Mouse (Mus musculus) forebrain, embryonic 13.5 days (tissue): ENCODE measurements around the gene Ino80b. TPM values are rescaled to one million over a fixed set of nuclear protein-coding genes. Genes with fewer than 3 reads are reported as not detected.

Experiments used
- ATAC-seq: fragments of 200-750 bp; cut with Nextera tagmentation; 2 replicates; pipeline ENCODE4 v1.8.0; 2017
- H3K27ac ChIP-seq: fragments of 300-500 bp; sonication (generic); 2 replicates; pipeline ENCODE4 v1.5.1; 2015; ENCODE audit warnings: inconsistent platforms, mild to moderate bottlenecking, moderate library complexity
- H3K27me3 ChIP-seq: fragments of 300-500 bp; sonication (generic); 2 replicates; pipeline ENCODE4 v1.6.1; 2015; ENCODE audit warnings: mild to moderate bottlenecking, inconsistent platforms
- H3K36me3 ChIP-seq: fragments of 300-500 bp; sonication (generic); 2 replicates; pipeline ENCODE4 v1.6.1; 2015; ENCODE audit warnings: mild to moderate bottlenecking, inconsistent platforms; ENCODE audit not compliant: poor library complexity, severe bottlenecking
- H3K4me1 ChIP-seq: fragments of 300-500 bp; sonication (generic); 2 replicates; pipeline ENCODE4 v1.6.1; 2015; ENCODE audit warnings: inconsistent platforms
- H3K4me2 ChIP-seq: fragments of 300-500 bp; sonication (generic); 2 replicates; pipeline ENCODE4 v1.6.1; 2015; ENCODE audit warnings: inconsistent platforms, mild to moderate bottlenecking, moderate library complexity
- H3K4me3 ChIP-seq: fragments of 300-500 bp; sonication (generic); 2 replicates; pipeline ENCODE4 v1.5.1; 2015; ENCODE audit warnings: mild to moderate bottlenecking, inconsistent platforms
- H3K9ac ChIP-seq: fragments of 300-500 bp; sonication (generic); 2 replicates; pipeline ENCODE4 v1.6.1; 2015; ENCODE audit warnings: mild to moderate bottlenecking, inconsistent platforms
- H3K9me3 ChIP-seq: fragments of 300-500 bp; sonication (generic); replicated peaks from 2 replicates; pipeline ENCODE4 v1.6.1; 2016; ENCODE audit warnings: inconsistent platforms
- WGBS: fragments of 180-500 bp; shearing (Covaris S2); methylation state at CpG from one replicate; pipeline ENCODE4 v1.1.7; 2015; 5-methylcytosine and 5-hydroxymethylcytosine counted together
- polyA plus RNA-seq: library from polyadenylated mRNA; unstranded; fragments of >200 nt; fragmentation: Nextera tagmentation; extraction: Ambion mirVana; gene quantifications from 2 replicates; pipeline ENCODE4 v1.2.1, GENCODE M21; 2015

Ino80b gene
- polyA plus RNA-seq, 1 experiment from 2014 or later: 13.2 TPM

DNA sequence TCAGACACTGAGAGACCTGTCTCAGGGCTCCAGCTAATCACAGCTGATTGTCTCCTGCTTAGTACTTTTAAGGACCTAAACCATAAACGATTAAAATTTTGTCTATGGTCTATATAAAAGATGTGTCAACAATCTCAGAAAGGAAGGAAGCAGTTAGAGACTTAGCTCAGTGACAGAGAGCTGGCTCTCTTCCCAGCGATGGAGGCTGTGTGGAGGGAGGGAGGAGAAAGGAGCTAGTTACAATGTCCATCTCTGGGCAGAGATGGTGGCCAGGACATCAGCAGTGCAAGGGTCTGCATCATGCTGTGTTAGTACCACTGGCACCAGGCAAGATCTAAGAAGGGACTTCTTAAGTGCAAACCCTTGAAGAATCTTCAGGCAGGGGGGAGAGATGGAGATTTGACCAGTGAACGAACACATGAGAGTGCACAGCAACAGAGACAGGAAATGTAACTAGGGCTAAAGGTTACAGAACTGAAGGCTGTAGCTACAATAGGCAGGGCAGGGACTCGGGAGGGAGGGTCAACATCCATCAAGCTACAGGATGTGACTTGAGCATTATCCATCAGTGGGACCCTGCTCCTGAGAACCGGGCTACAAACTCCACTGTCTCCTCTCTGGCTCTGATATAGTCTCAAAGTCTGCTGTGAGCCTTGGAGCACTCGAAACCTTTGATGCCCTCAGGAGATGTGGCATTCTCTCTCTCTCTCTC lies 32.7 kb downstream of the Ino80b start:
- no peak for ATAC-seq
- no peak overlapping the region for H3K9ac ChIP-seq
- H3K36me3 ChIP-seq: no peaks in the 10 kb centered on the region
- 53% methylated on average over 6 of the region's 6 CpGs for WGBS
- H3K9me3 ChIP-seq: no peaks in the 10 kb centered on the region
- peaks cover 58% of the 10 kb centered on the region for H3K27me3 ChIP-seq
- H3K4me2 ChIP-seq: no peak overlapping the region
- no peak overlapping the region for H3K27ac ChIP-seq
- H3K4me1 ChIP-seq: no peaks in the 10 kb centered on the region; the same call in 1 of the 2 replicates
- no peak overlapping the region for H3K4me3 ChIP-seq

DNA sequence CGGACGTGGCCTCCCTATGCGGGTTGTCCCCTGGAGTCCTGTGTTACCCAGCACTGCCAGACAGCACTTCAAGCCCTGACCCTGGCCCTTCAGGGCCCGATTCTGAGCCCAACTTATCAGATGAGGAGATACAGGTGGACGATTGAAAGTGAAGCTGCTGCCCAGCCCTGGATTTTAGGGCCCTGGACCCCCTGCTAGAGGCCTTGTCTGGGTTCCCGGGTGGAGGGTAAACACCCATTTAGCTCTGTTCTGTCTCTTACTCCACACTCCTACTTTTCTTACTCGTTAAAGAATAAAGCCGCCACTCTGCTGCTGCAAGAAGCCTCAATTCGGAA lies 37.3 kb downstream of the Ino80b start:
- no peak for ATAC-seq
- Histone ChIP-seq H3K4me3 (peak overlapping the region; percentile 14; the same call in 1 of the 2 replicates), H3K36me3 (no peaks in the 10 kb centered on the region), H3K4me2 (peak overlapping the region; percentile 24; the same call in 1 of the 2 replicates), H3K9ac (no peak overlapping the region), H3K9me3 (no peaks in the 10 kb centered on the region), H3K27me3 (peaks cover 94% of the 10 kb centered on the region), H3K27ac (no peak overlapping the region), H3K4me1 (peaks cover 6% of the 10 kb centered on the region; the same call in 1 of the 2 replicates)
- WGBS: 4% methylated on average over 9 of the region's 9 CpGs

DNA sequence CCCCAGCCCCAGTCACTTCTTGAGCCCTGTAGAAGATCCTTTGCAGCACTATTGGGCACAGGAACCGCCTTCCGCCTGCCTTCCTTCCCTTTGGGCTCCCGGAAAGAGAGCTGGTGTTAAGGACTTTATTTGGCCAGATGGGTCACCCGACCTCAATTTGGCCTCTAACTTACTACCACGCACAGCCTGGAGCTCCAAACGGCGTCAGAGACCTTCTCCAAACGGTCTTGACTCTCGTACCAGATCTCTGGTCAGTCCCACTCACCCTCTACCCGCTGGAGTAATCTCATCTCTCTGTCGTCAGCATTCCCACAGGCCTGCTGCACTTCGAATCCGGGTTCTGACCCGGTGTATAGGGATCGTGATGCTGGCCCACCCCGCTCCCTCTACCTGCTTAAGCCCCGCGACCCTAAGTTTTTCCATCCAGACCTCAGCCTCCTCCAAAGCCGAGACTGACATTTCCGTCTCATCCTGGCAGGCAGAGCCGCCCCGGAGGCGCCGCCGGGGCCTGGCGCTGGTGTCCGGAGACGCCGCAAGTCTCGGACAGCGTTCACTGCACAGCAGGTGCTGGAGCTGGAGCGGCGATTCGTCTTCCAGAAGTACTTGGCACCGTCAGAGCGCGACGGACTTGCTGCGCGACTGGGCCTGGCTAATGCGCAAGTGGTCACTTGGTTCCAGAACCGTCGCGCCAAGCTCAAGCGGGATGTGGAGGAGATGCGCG lies 37.9 kb downstream of the Ino80b start:
- no peak for ATAC-seq

DNA sequence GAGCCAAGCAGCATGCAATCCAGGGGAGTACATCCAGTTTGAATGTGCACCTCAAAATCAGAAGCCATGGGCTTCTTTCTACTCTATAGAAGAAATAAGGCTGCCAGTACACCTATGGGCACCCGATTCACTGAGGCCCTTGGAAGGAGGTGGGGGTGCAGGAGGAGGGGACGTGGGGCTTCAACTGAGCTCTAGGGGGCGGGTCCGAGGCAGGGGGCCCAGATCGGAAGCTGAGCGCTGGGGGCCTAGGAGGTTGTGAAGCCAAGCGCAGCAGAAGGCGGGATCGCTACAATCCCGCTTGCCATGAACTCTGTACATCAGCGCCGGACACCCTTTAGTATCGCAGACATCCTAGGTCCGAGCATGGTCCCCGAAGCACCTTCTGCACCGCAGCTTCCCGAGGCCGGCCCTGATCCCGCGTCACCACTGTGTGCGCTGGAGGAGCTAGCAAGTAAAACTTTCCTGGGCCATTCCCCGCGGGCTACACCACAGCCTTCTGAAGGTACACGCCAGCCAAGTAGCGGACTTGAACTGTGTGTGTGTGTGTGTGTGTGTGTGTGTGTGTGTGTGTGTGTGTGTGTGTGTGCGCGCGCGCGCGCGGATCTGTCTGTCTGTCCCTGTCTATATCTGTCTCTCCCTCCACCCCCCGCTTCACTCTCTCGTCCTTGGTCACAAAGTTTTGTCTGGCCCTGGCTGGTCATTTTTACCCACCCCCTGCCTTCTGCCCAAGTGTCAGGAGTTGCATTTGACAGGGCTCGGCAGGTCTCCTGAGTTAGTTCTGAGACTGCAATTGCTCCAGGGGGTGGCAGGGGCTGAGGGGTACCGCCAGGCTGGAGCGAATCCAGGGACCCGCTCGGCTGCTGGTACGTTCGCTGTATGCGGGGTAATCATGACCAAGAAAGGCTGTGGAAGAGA lies 38.9 kb downstream of the Ino80b start, which contains the start of gene Lbx2:
TSS of gene Lbx2 (plus strand) at position 247 of the 915 bp plus-strand sequence.
- Histone ChIP-seq H3K4me3 (0 out of 2 replicates have a peak within 1 kb of the TSS, but pooled peaks have one; percentile 4), H3K36me3 (peaks cover 14% of the 10 kb centered on the region; the same call in 1 of the 2 replicates), H3K4me2 (peak within 1 kb of the TSS; percentile 5; the same call in 1 of the 2 replicates), H3K4me1 (peaks cover 6% of the 10 kb centered on the region; the same call in 1 of the 2 replicates), H3K27ac (no peak within 1 kb of the TSS), H3K27me3 (peaks cover 88% of the 10 kb centered on the region), H3K9me3 (no peaks in the 10 kb centered on the region), H3K9ac (0 out of 2 replicates have a peak within 1 kb of the TSS, but pooled peaks have one; percentile 16)
- no peak for ATAC-seq
- 2% methylated on average over 42 of the region's 42 CpGs for WGBS

More for the DNA sequence above, 37.9 kb downstream of the Ino80b start:
- Histone ChIP-seq H3K4me1 (peaks cover 6% of the 10 kb centered on the region; the same call in 1 of the 2 replicates), H3K36me3 (0 out of 2 replicates have a peak, but pooled peaks cover 4% of the 10 kb centered on the region), H3K9ac (no peak overlapping the region), H3K4me2 (peak overlapping the region; percentile 24), H3K27me3 (peaks cover 94% of the 10 kb centered on the region), H3K27ac (no peak overlapping the region), H3K4me3 (peak overlapping the region; percentile 14; the same call in 1 of the 2 replicates), H3K9me3 (no peaks in the 10 kb centered on the region)
- WGBS: under 1% methylated on average over 47 of the region's 47 CpGs

- H3K4me2 ChIP-seq: no peak overlapping the region
- 5% methylated on average over 6 of the region's 6 CpGs for WGBS
- peaks cover 71% of the 10 kb centered on the region for H3K27me3 ChIP-seq
- peaks cover 12% of the 10 kb centered on the region for H3K4me1 ChIP-seq
- H3K36me3 ChIP-seq: peaks cover 29% of the 10 kb centered on the region
- ATAC-seq: no peak
- H3K9me3 ChIP-seq: no peaks in the 10 kb centered on the region
- no peak overlapping the region for H3K27ac ChIP-seq
- no peak overlapping the region for H3K4me3 ChIP-seq
- no peak overlapping the region for H3K9ac ChIP-seq
These were observed 40.8 kb downstream of the Ino80b start for GRCm38 (mm10) chr6:83084477-83084876.

DNA sequence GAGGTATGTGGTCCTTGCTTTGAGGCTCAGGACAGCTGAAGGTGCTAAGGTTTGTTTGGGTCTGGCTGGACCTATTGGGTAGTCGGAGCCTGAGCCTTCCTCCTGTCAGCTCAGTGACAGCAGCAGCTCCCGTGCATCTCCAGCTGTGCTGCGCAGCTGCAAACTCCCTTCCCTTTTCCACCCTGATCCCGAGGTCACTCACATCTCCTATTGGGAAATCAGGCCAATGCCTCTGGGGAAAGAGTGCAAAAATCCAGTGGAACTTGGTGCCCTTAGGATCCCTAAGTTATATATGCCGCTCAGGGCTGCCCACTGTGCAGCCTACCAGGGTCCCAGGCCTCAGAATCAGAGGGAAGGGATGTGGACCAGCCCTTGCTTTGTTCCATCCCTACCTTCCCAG lies 41.7 kb downstream of the Ino80b start:
- no peak overlapping the region for H3K4me3 ChIP-seq
- no peak for ATAC-seq
- no peak overlapping the region for H3K9ac ChIP-seq
- H3K36me3 ChIP-seq: peaks cover 29% of the 10 kb centered on the region
- 5% methylated on average over 5 of the region's 5 CpGs for WGBS
- H3K27me3 ChIP-seq: peaks cover 63% of the 10 kb centered on the region
- no peak overlapping the region for H3K4me2 ChIP-seq
- no peaks in the 10 kb centered on the region for H3K9me3 ChIP-seq
- no peak overlapping the region for H3K27ac ChIP-seq
- peaks cover 19% of the 10 kb centered on the region for H3K4me1 ChIP-seq

- no peaks in the 10 kb centered on the region for H3K9me3 ChIP-seq
- no peak overlapping the region for H3K4me3 ChIP-seq
- no peak overlapping the region for H3K27ac ChIP-seq
- H3K9ac ChIP-seq: no peak overlapping the region
- WGBS: 94% methylated on average over 5 of the region's 5 CpGs
- peaks cover 29% of the 10 kb centered on the region for H3K36me3 ChIP-seq
- no peak for ATAC-seq
- peaks cover 51% of the 10 kb centered on the region for H3K27me3 ChIP-seq
- H3K4me1 ChIP-seq: peaks cover 21% of the 10 kb centered on the region
- H3K4me2 ChIP-seq: 0 out of 2 replicates have a peak overlapping the region, but pooled peaks have one; percentile 97
These were observed 45.0 kb downstream of the Ino80b start for GRCm38 (mm10) chr6:83080210-83080609.

- peaks cover 51% of the 10 kb centered on the region for H3K27me3 ChIP-seq
- WGBS: under 1% methylated on average over 46 of the region's 46 CpGs
These were observed 46.8 kb downstream of the Ino80b start for GRCm38 (mm10) chr6:83078324-83078858.

DNA sequence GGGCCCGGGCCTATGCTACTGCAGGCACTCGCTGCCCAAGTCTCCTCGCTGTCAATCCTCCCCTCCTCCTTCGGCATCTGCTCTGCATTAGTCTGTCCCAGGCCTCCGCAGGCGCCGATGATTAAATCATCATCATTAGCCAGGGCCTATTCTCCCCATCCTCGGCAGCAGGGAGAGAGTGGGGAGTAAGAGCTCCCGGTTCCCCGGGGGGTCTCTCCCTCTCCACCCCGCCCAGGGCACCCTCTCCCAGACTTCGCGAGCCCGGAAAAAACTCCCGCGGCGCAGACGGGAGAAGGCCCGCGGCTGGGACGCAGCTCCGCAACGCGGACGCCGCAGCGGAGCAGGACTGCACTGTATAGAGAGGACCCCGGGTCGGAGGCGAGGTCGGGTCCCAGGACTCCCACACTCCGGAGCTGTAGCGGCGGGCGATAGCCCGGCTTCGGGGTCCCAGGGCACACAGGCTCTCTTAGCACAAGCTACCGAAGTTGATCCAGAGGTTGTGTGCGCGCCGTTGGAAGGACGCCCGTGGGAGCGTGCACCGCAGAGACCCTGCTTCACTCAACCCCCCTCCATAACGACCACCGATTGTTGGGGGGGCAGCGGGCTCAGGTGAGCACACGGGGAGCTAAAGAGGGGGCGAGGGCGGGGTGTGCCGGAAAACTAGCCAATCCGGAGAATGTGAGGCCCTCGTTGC lies 47.5 kb downstream of the Ino80b start, which contains the start of gene Pcgf1:
TSS of gene Pcgf1 (plus strand) at position 240 of the 694 bp plus-strand sequence.
- Histone ChIP-seq H3K9ac (peak within 1 kb of the TSS; percentile 84), H3K4me3 (peak within 1 kb of the TSS; percentile 79), H3K4me1 (peaks cover 21% of the 10 kb centered on the region), H3K27ac (peak within 1 kb of the TSS; percentile 87), H3K4me2 (peak within 1 kb of the TSS; percentile 97), H3K9me3 (no peaks in the 10 kb centered on the region), H3K36me3 (peaks cover 29% of the 10 kb centered on the region), H3K27me3 (peaks cover 51% of the 10 kb centered on the region)
- under 1% methylated on average over 54 of the region's 54 CpGs for WGBS
- ATAC-seq: peak; percentile 82

More at GRCm38 (mm10) chr6:83078324-83078858, 46.8 kb downstream of the Ino80b start:
- H3K4me1 ChIP-seq: peaks cover 21% of the 10 kb centered on the region
- peaks cover 29% of the 10 kb centered on the region for H3K36me3 ChIP-seq
- peak overlapping the region; percentile 97 for H3K4me2 ChIP-seq
- no peaks in the 10 kb centered on the region for H3K9me3 ChIP-seq
- peak overlapping the region; percentile 79 for H3K4me3 ChIP-seq
- H3K27ac ChIP-seq: peak overlapping the region; percentile 87
- peak overlapping the region; percentile 84 for H3K9ac ChIP-seq
- peak; percentile 94 for ATAC-seq

DNA sequence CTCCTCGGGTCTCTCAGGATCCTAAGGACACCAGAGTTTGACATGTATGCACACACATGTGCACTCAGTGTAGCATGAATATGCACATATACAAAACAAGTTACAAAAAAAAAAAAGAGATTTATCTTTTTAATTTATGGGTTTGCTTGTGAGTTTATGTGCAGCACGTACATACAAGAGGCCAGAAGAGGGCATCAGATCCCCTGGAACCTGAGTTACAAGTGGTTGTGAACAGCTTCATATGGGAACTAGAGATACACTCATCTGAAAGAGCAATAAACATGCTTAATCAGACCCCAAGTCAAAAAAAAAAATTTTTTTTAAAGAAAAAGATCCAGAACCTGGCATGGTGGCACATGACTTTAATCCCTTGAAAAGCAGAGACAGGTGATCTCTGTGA lies 50.3 kb downstream of the Ino80b start:
- Histone ChIP-seq H3K4me3 (no peak overlapping the region), H3K4me2 (no peak overlapping the region)
- 19% methylated on average over 2 of the region's 2 CpGs for WGBS

More for the DNA sequence above, 50.3 kb downstream of the Ino80b start:
- no peak overlapping the region for H3K9ac ChIP-seq
- H3K36me3 ChIP-seq: peaks cover 1% of the 10 kb centered on the region; the same call in 1 of the 2 replicates
- H3K9me3 ChIP-seq: no peaks in the 10 kb centered on the region
- ATAC-seq: no peak
- no peak overlapping the region for H3K27ac ChIP-seq
- peaks cover 74% of the 10 kb centered on the region for H3K27me3 ChIP-seq
- H3K4me1 ChIP-seq: peaks cover 37% of the 10 kb centered on the region
